Mouse (Mus musculus) urinary bladder, adult 2 months (tissue): Measurements from ENCODE around the gene Nek3. TPM values are rescaled to one million over a fixed set of nuclear protein-coding genes. Genes with fewer than 3 reads are reported as not detected.

Experiments used
- DNase-seq: peaks from one replicate; pipeline ENCODE4 v3.0.0; 2022; ENCODE audit warnings: low spot score
- polyA plus RNA-seq: library from polyadenylated mRNA; depleted of rRNA; stranded (reverse); fragments of >200 nt; gene quantifications from 2 replicates; pipeline ENCODE4 v1.2.3, GENCODE M21; 2012; rRNA removed

Gene Nek3
- 10.1 and 10.2 TPM in 2 replicates for polyA plus RNA-seq

GRCm38 (mm10) chr8:22166080-22166603, at the start of gene Nek3:
Gene Nek3 (minus strand): TSS chr8:22166435.
- DNase-seq, result peak; percentile 54

DNA sequence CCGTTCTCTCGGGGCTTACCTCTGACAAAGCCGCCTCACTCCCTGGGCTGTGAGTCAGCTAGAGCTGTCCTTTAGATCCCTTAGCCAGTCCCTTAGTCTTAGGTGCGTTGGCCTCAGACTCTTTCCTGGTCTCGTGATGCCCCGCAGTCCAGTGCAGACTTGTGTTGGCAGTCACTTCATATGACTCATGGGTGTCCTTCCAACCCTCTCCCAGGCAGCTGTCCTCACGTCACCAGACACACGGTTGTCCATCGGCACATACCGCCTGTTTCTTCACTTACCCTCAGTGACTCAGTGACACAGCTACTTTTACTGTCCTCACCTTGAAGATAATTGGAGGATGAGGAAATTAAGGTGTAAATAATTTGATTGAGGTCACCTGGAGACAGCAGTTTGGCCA, 48.6 kb upstream of the Nek3 start:
- peak; percentile 29 for DNase-seq

DNA sequence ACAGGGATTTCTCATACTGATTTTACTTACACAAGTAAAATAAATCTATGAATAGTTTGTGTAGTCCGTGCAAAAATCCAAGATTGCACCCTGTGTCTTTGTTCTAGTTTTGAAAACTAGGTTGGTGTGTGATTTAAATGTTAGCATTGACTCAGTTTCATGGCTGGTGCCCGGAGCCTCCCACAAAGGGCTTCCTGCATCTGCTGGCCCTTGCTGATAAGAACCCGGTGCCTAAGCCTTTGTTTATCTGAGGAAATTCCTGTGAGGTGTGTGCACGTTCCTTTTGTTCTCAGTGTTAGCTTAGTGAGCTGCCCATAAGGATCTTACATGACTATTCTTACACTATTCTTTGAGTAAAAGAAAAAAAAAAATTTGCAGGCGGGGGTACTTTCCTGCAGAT, 42.8 kb upstream of the Nek3 start:
- DNase-seq, result no peak

DNA sequence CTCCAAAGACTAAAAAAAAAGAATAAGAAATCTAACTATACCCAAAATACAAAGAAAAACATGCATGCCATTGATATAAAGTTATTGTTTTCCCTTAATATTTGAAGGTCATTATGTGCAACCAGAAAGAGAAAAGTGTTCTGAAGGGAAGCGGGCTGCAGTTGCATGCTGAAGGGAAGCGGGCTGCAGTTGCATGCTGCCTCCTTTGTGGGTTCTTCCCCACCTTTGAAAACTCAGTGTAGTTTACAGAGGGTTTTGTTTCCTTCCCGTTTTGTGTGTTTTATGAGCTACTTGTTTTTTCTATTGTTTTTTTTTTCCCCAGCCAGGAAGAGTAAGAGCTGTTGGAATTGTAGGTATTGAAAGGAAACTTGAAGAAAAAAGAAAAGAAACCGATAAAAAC, 41.3 kb upstream of the Nek3 start:
- DNase-seq, result no peak

GRCm38 (mm10) chr8:22199481-22199880, 33.2 kb upstream of the Nek3 start:
- DNase-seq, result no peak

DNA sequence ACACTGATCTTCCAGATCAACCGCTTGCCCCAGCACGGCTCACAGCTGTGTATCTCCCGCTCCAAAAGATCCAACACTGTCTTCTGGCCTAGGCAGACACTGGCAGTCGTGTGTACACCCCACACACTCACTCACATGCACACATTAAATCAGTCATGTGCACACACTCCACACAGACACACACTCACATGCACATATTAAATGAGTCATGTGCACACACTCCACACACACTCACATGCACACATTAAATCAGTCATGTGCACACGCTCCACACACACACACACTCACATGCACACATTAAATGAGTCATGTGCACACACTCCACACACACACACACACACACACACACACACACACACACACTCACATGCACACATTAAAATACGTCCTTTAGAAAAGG, 31.7 kb upstream of the Nek3 start:
- no peak for DNase-seq

- DNase-seq, result peak; percentile 29
These were observed 27.3 kb upstream of the Nek3 start for GRCm38 (mm10) chr8:22193432-22194010.

GRCm38 (mm10) chr8:22192660-22193431, 26.6 kb upstream of the Nek3 start, which contains the start of gene Vps36:
Gene Vps36 (plus strand): TSS chr8:22192809.
- peak; percentile 94 for DNase-seq

DNA sequence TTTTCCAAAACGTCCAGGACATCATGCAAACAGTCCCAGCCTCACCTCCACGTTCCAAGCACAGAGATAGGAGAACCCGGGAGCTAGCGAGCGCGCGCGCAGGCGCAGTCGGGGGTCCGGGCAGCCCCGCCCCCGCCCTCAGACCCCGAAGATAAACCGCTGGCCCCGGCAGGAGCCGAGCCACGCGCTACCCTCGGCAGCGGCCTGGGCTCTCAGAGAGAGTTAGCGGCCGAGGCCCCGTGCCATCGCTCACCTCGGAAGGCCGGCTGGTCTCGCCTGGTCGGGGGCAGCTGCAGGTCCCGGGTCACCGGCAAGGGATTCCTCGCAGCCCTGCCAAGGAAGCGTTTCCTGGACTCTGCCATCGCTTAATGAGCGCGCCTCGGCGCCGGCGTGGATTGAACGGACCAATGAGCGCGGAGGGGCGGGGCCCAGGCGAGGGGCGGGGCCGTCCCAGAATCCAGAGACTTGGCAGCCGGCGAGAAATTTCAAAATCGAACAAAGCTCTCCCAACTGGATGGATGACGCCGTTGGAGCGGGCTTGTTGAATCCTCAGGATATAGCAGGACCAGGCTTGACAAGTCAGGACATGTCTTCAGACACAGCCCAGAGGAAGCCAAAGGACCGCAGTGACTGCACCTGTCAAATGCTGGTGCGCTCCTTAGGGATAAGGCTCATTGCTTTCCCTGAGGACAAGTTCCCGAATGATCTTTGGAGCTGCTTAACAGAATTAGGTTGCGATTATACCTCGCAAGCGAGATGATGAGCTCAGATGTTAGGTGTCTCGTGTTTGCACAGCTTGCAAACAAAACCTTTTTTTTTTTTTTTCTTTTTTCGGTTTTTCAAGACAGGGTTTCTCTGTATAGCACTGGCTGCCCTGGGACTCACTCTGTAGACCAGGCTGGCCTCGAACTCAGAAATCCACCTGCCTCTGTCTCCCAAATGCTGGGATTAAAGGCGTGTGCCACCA, 19.5 kb upstream of the Nek3 start, which contains the start of gene Ckap2:
Ckap2 (minus strand) TSS at position 389 of the 967 bp plus-strand sequence.
- DNase-seq, result peak; percentile 78

GRCm38 (mm10) chr8:22184884-22185283, 18.6 kb upstream of the Nek3 start:
- DNase-seq, result no peak

- no peak for DNase-seq
These were observed 9.7 kb upstream of the Nek3 start for GRCm38 (mm10) chr8:22175966-22176365.

- DNase-seq, result no peak
These were observed 2.9 kb upstream of the Nek3 start for GRCm38 (mm10) chr8:22169167-22169566.

GRCm38 (mm10) chr8:22165251-22166079, 770 bp downstream of the Nek3 start:
- DNase-seq, result no peak

GRCm38 (mm10) chr8:22164431-22164830, 1.8 kb downstream of the Nek3 start:
- DNase-seq, result no peak

DNA sequence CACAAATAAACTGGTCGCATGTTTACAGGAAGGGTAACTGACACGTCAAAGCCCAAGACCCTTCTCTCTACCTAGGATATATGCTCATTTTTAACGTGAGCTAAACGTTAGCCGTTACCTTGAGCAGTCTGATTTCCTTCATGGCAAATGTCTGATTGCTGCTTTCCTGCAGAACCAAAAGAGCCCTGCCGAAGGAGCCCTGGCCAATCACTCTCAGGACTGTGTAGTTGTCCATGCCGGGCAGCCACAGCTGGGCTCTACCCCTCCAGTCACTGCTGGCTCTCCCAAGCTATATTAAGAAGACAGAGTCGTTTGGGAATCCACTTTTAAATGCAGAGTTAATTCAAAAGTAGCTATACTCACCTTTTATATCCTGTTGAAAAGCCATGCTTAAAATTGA, 4.0 kb downstream of the Nek3 start:
- no peak for DNase-seq

DNA sequence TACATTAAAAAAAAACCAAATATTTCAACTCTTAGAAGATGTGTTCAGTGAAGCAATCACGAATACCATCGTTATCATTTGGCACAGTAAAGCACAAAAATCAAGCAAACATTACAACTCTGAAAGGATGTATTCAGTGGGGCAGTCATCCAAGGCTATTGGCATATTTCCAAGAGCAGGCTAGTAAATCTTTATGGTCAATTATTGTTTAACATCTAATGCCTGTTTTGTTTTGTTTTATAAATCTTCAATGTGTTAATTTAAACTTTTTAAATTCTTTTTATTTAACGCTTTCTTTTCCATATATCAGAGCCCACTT, 15.9 kb downstream of the Nek3 start:
- no peak for DNase-seq

- no peak for DNase-seq
These were observed 16.4 kb downstream of the Nek3 start for GRCm38 (mm10) chr8:22149643-22150344.

DNA sequence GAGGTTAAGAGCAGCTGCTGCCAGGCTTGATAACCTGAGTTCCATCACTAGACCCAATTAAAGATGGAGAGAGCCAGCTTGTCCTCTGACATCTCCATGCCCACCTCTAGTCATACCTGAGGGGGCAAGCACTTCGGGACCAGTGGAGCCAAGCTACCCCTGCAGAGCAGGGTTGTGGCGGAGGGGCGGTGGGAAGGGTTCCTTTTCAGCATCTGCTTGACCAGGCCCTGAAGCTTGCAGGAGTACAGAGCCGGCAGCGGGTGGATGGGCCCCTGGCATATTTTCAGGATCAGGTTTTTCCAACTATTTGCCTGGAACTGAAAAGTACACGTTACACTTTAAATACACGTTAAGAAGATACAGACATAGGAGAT, 17.9 kb downstream of the Nek3 start:
- no peak for DNase-seq

- DNase-seq, result no peak
These were observed 18.4 kb downstream of the Nek3 start for GRCm38 (mm10) chr8:22147706-22148366.

- DNase-seq, result no peak
These were observed 20.4 kb downstream of the Nek3 start for GRCm38 (mm10) chr8:22145831-22146230.
